Comparison of ENCODE assay signal across 18 mouse cellular contexts in genomic region chr14:60910506-60911444, GRCm38 (mm10).
DNase-seq lines count a peak whose midpoint lies in the region; ATAC-seq and TF ChIP-seq lines count a peak whose summit lies in the region.
"Had no signal": no experiment of that assay in that cellular context is flagged by ENCODE, and none has a peak within 500 bp of the region (broad histone marks: within the 10 kb centered on the region; RNA-seq: fewer than 3 reads in every experiment).

No protein-coding gene starts in this region.

- 90% methylated on average over 12 of the region's 12 CpGs for WGBS in kidney, postnatal 0 days
- WGBS in lung, embryonic 16.5 days = 69% methylated on average over 12 of the region's 12 CpGs
- 71% methylated on average over 12 of the region's 12 CpGs for WGBS in lung, adult 2 months
- WGBS in intestine, postnatal 0 days = 55% methylated on average over 12 of the region's 12 CpGs
- WGBS in small intestine, adult 2 months = 35% methylated on average over 12 of the region's 12 CpGs

- no peak overlapping the region for H3K27ac ChIP-seq in kidney, postnatal 0 days
- H3K27ac ChIP-seq in lung, embryonic 16.5 days (ENCODE audit: low read length) = peak overlapping the region; percentile 86
- no peak overlapping the region for H3K27ac ChIP-seq in intestine, postnatal 0 days (ENCODE audit: low read depth, low read length)
- H3K27ac ChIP-seq in small intestine, adult 2 months (ENCODE audit: insufficient read depth, low read depth, low read length) = peak overlapping the region; percentile 11; the same call in 1 of the 2 replicates
- H3K27ac ChIP-seq: forebrain, embryonic 12.5 days; limb, embryonic 15.5 days had no signal

- no peak overlapping the region for H3K4me2 ChIP-seq in kidney, postnatal 0 days (ENCODE audit: low read length)
- H3K4me2 ChIP-seq in lung, embryonic 16.5 days (ENCODE audit: low read depth, low read length) = no peak overlapping the region
- H3K4me2 ChIP-seq in intestine, postnatal 0 days (replicated peaks; ENCODE audit: low read depth) = no peak overlapping the region
- H3K4me2 ChIP-seq: forebrain, embryonic 12.5 days; limb, embryonic 15.5 days had no signal

- no peak overlapping the region for H3K4me3 ChIP-seq in kidney, postnatal 0 days (replicated peaks; ENCODE audit: low read depth, low read length)
- H3K4me3 ChIP-seq in lung, embryonic 16.5 days (ENCODE audit: low read length) = no peak overlapping the region
- H3K4me3 ChIP-seq in lung, adult 2 months (replicated peaks; ENCODE audit: extremely low read depth, low read depth, low read length) = no peak overlapping the region
- H3K4me3 ChIP-seq in intestine, postnatal 0 days (ENCODE audit: low read depth, low read length) = no peak overlapping the region
- H3K4me3 ChIP-seq in small intestine, adult 2 months (ENCODE audit: low read depth, low read length) = no peak overlapping the region
- H3K4me3 ChIP-seq: forebrain, embryonic 12.5 days; limb, embryonic 15.5 days had no signal

- DNase-seq in kidney, postnatal 0 days (ENCODE audit: low spot score) = peak; percentile 36
- no peak for DNase-seq in kidney, adult 9 months
- DNase-seq in lung, adult 2 months = no peak
- no peak for DNase-seq in MN1 (ENCODE audit: low spot score)
- no peak for DNase-seq in ovary, postnatal 36 days (ENCODE audit: low spot score)
- DNase-seq: adrenal gland, adult 8-10 months; B cell, adult 2 months; cerebellum, postnatal 14 days; gastrocnemius, postnatal 14 days; liver, postnatal 0 days; right cerebral cortex, postnatal 4 days; thymus, postnatal 36 days had no signal

- no peak overlapping the region for H3K9ac ChIP-seq in kidney, postnatal 0 days (ENCODE audit: low read depth, low read length)
- no peak overlapping the region for H3K9ac ChIP-seq in lung, embryonic 16.5 days (ENCODE audit: low read length)
- H3K9ac ChIP-seq in intestine, postnatal 0 days (ENCODE audit: low read depth, low read length) = no peak overlapping the region
- H3K9ac ChIP-seq: forebrain, embryonic 12.5 days; limb, embryonic 15.5 days; liver, postnatal 0 days had no signal

- ATAC-seq in kidney, postnatal 0 days (replicated peaks; ENCODE audit: low FRiP score, low read depth) = no peak; the same call in 1 of the 2 replicates
- ATAC-seq in lung, embryonic 16.5 days (ENCODE audit: low read depth) = peak; percentile 59
- ATAC-seq in intestine, postnatal 0 days = peak; percentile 87
- ATAC-seq: liver, postnatal 0 days; midbrain, embryonic 16.5 days had no signal

- no peaks in the 10 kb centered on the region for H3K36me3 ChIP-seq in kidney, postnatal 0 days (ENCODE audit: insufficient read depth, low read length)
- H3K36me3 ChIP-seq in lung, embryonic 16.5 days (ENCODE audit: control insufficient read depth, insufficient read depth, low read length) = no peaks in the 10 kb centered on the region
- no peaks in the 10 kb centered on the region for H3K36me3 ChIP-seq in intestine, postnatal 0 days (ENCODE audit: control insufficient read depth, insufficient read depth)
- no peaks in the 10 kb centered on the region for H3K36me3 ChIP-seq in small intestine, adult 2 months (ENCODE audit: control insufficient read depth, insufficient read depth, low read length)
- H3K36me3 ChIP-seq: forebrain, embryonic 12.5 days; limb, embryonic 15.5 days had no signal

- H3K27me3 ChIP-seq in kidney, postnatal 0 days (ENCODE audit: insufficient read depth, low read length) = no peaks in the 10 kb centered on the region
- H3K27me3 ChIP-seq in lung, embryonic 16.5 days (ENCODE audit: control insufficient read depth, insufficient read depth, low read depth, low read length) = no peaks in the 10 kb centered on the region
- no peaks in the 10 kb centered on the region for H3K27me3 ChIP-seq in intestine, postnatal 0 days (replicated peaks; ENCODE audit: control insufficient read depth, insufficient read depth, low read length)
- no peaks in the 10 kb centered on the region for H3K27me3 ChIP-seq in small intestine, adult 2 months (ENCODE audit: control insufficient read depth, insufficient read depth, low read length)
- H3K27me3 ChIP-seq: forebrain, embryonic 12.5 days; limb, embryonic 15.5 days had no signal

- H3K9me3 ChIP-seq in kidney, postnatal 0 days (replicated peaks; ENCODE audit: low read length) = no peaks in the 10 kb centered on the region
- no peaks in the 10 kb centered on the region for H3K9me3 ChIP-seq in lung, embryonic 16.5 days (ENCODE audit: control insufficient read depth, low read length)
- H3K9me3 ChIP-seq in intestine, postnatal 0 days (ENCODE audit: control insufficient read depth) = no peaks in the 10 kb centered on the region
- H3K9me3 ChIP-seq: forebrain, embryonic 12.5 days; limb, embryonic 15.5 days had no signal

- no peak for TF ChIP-seq POLR2A in lung, adult 2 months (IDR thresholded peaks at IDR 0.05; ENCODE audit: borderline replicate concordance, extremely low read depth, low read depth, low read length)
- no peak for TF ChIP-seq POLR2A in small intestine, adult 2 months (IDR thresholded peaks at IDR 0.05; ENCODE audit: low read depth, low read length)

- H3K4me1 ChIP-seq in kidney, postnatal 0 days (replicated peaks; ENCODE audit: insufficient read depth, low read length) = peaks cover 8% of the 10 kb centered on the region; the same call in 1 of the 2 replicates
- H3K4me1 ChIP-seq in lung, embryonic 16.5 days (replicated peaks; ENCODE audit: control insufficient read depth, insufficient read depth, low read length) = peaks cover 15% of the 10 kb centered on the region
- no peaks in the 10 kb centered on the region for H3K4me1 ChIP-seq in lung, adult 2 months (ENCODE audit: control insufficient read depth, insufficient read depth, low read length)
- H3K4me1 ChIP-seq in intestine, postnatal 0 days (replicated peaks; ENCODE audit: control insufficient read depth, insufficient read depth, low read length) = 0 out of 2 replicates have a peak, but pooled peaks cover 8% of the 10 kb centered on the region
- H3K4me1 ChIP-seq in small intestine, adult 2 months (ENCODE audit: control insufficient read depth, insufficient read depth, insufficient read length, low read length) = peaks cover 8% of the 10 kb centered on the region

- TF ChIP-seq CTCF in kidney, postnatal 0 days (IDR thresholded peaks at IDR 0.05; ENCODE audit: low read depth) = no peak
- TF ChIP-seq CTCF in lung, adult 2 months (IDR thresholded peaks at IDR 0.05; ENCODE audit: insufficient read depth, low read length) = no peak
- no peak for TF ChIP-seq CTCF in intestine, postnatal 0 days (IDR thresholded peaks at IDR 0.05; ENCODE audit: low read depth)
- no peak for TF ChIP-seq CTCF in small intestine, adult 2 months (IDR thresholded peaks at IDR 0.05; ENCODE audit: extremely low read depth, insufficient read length, insufficient replicate concordance, low read depth, low read length)

Comparison
In these comparisons a context has a peak if more than half of its experiments do, and no peak if none do; other contexts are left out.
1. H3K27ac ChIP-seq: peak in lung, embryonic 16.5 days (single experiment) and small intestine, adult 2 months (single experiment); none in kidney, postnatal 0 days (single experiment) and intestine, postnatal 0 days (single experiment).